Mouse (Mus musculus): Measurements from ENCODE around the gene Hist1h2bf. TPM values are rescaled to one million over a fixed set of nuclear protein-coding genes. Genes with fewer than 3 reads are reported as not detected.

The Hist1h2bf gene
- polyA plus RNA-seq, 1 experiment from 2014 or later, result 2.0 TPM

- no peaks in the 10 kb centered on the region for H3K27me3 ChIP-seq (replicated peaks)
- peak overlapping the region; percentile 67 for H3K4me2 ChIP-seq
- peak overlapping the region; percentile 97 for H3K27ac ChIP-seq (ENCODE audit: poor library complexity, severe bottlenecking)
- under 1% methylated on average over 20 of the region's 20 CpGs for WGBS
- ATAC-seq (ENCODE audit: insufficient number of reproducible peaks, low FRiP score), result no peak
- H3K9me3 ChIP-seq (replicated peaks), result no peaks in the 10 kb centered on the region
- H3K36me3 ChIP-seq, result no peaks in the 10 kb centered on the region
- peak overlapping the region; percentile 85 for H3K9ac ChIP-seq
- peaks cover 27% of the 10 kb centered on the region for H3K4me1 ChIP-seq (replicated peaks)
- H3K4me3 ChIP-seq, result peak overlapping the region; percentile 63
Observed at GRCm38 (mm10) chr13:23530181-23530900, 43.7 kb downstream of the Hist1h2bf start.

- WGBS, result 28% methylated on average over 2 of the region's 2 CpGs
Observed at GRCm38 (mm10) chr13:23529480-23530165, 44.4 kb downstream of the Hist1h2bf start.

GRCm38 (mm10) chr13:23529005-23529404 is 45.0 kb downstream of the Hist1h2bf start:
- no peak for ATAC-seq (ENCODE audit: insufficient number of reproducible peaks, low FRiP score)
- Histone ChIP-seq H3K4me1 (replicated peaks) (peaks cover 25% of the 10 kb centered on the region), H3K36me3 (no peaks in the 10 kb centered on the region), H3K9me3 (replicated peaks) (no peaks in the 10 kb centered on the region), H3K4me3 (no peak overlapping the region), H3K9ac (peak overlapping the region; percentile 7; the same call in 1 of the 2 replicates), H3K27me3 (replicated peaks) (no peaks in the 10 kb centered on the region), H3K4me2 (peak overlapping the region; percentile 38), H3K27ac (ENCODE audit: poor library complexity, severe bottlenecking) (peak overlapping the region; percentile 57)
- 84% methylated on average over 5 of the region's 5 CpGs for WGBS

More at GRCm38 (mm10) chr13:23529480-23530165, 44.4 kb downstream of the Hist1h2bf start:
- Histone ChIP-seq H3K4me3 (peak overlapping the region; percentile 63), H3K27ac (ENCODE audit: poor library complexity, severe bottlenecking) (peak overlapping the region; percentile 97), H3K9ac (peak overlapping the region; percentile 85; the same call in 1 of the 2 replicates), H3K36me3 (no peaks in the 10 kb centered on the region), H3K4me1 (replicated peaks) (peaks cover 28% of the 10 kb centered on the region), H3K9me3 (replicated peaks) (no peaks in the 10 kb centered on the region), H3K27me3 (replicated peaks) (no peaks in the 10 kb centered on the region), H3K4me2 (peak overlapping the region; percentile 67; the same call in 1 of the 2 replicates)
- no peak for ATAC-seq (ENCODE audit: insufficient number of reproducible peaks, low FRiP score)

- peaks cover 15% of the 10 kb centered on the region for H3K4me1 ChIP-seq (replicated peaks)
- WGBS, result under 1% methylated on average over 17 of the region's 17 CpGs
- no peak overlapping the region for H3K27ac ChIP-seq (ENCODE audit: poor library complexity, severe bottlenecking)
- peak overlapping the region; percentile 65 for H3K4me2 ChIP-seq
- 0 out of 2 replicates have a peak, but pooled peaks have one; percentile 49 for ATAC-seq (ENCODE audit: insufficient number of reproducible peaks, low FRiP score)
- H3K27me3 ChIP-seq (replicated peaks), result no peaks in the 10 kb centered on the region
- H3K9me3 ChIP-seq (replicated peaks), result no peaks in the 10 kb centered on the region
- H3K4me3 ChIP-seq, result peak overlapping the region; percentile 51
- no peaks in the 10 kb centered on the region for H3K36me3 ChIP-seq
- H3K9ac ChIP-seq, result peak overlapping the region; percentile 67
Observed at GRCm38 (mm10) chr13:23526312-23526711, 47.7 kb downstream of the Hist1h2bf start.

- Histone ChIP-seq H3K9me3 (replicated peaks) (no peaks in the 10 kb centered on the region), H3K9ac (no peak overlapping the region), H3K27me3 (replicated peaks) (no peaks in the 10 kb centered on the region), H3K4me3 (peak overlapping the region; percentile 51), H3K4me2 (peak overlapping the region; percentile 65), H3K36me3 (no peaks in the 10 kb centered on the region), H3K4me1 (replicated peaks) (peaks cover 15% of the 10 kb centered on the region), H3K27ac (ENCODE audit: poor library complexity, severe bottlenecking) (no peak overlapping the region)
- ATAC-seq (ENCODE audit: insufficient number of reproducible peaks, low FRiP score), result no peak
- 1% methylated on average over 10 of the region's 10 CpGs for WGBS
Observed at GRCm38 (mm10) chr13:23525901-23526300, 48.1 kb downstream of the Hist1h2bf start.

- Histone ChIP-seq H3K4me3 (no peak overlapping the region), H3K27ac (ENCODE audit: poor library complexity, severe bottlenecking) (no peak overlapping the region), H3K9me3 (replicated peaks) (no peaks in the 10 kb centered on the region), H3K4me2 (no peak overlapping the region), H3K36me3 (no peaks in the 10 kb centered on the region), H3K27me3 (replicated peaks) (no peaks in the 10 kb centered on the region), H3K4me1 (replicated peaks) (peaks cover 18% of the 10 kb centered on the region), H3K9ac (no peak overlapping the region)
- 9% methylated on average over 5 of the region's 5 CpGs for WGBS
- no peak for ATAC-seq (ENCODE audit: insufficient number of reproducible peaks, low FRiP score)
Observed at GRCm38 (mm10) chr13:23524654-23525053, 49.3 kb downstream of the Hist1h2bf start.

GRCm38 (mm10) chr13:23523976-23524375 is 50.0 kb downstream of the Hist1h2bf start:
- Histone ChIP-seq H3K27me3 (replicated peaks) (no peaks in the 10 kb centered on the region), H3K9ac (no peak overlapping the region), H3K4me2 (no peak overlapping the region), H3K9me3 (replicated peaks) (no peaks in the 10 kb centered on the region), H3K36me3 (no peaks in the 10 kb centered on the region), H3K4me1 (replicated peaks) (peaks cover 16% of the 10 kb centered on the region), H3K4me3 (no peak overlapping the region), H3K27ac (ENCODE audit: poor library complexity, severe bottlenecking) (no peak overlapping the region)
- WGBS, result 47% methylated on average over 5 of the region's 5 CpGs
- no peak for ATAC-seq (ENCODE audit: insufficient number of reproducible peaks, low FRiP score)

Small RNA genes lying within 50 kb of the gene (microRNA-seq; reads per million reads assigned to microRNA genes)
- not detected for gene Gm44297
- not detected for gene Gm44359
- gene Gm44394, result not detected

Other genes with a start within 250 kb of the Hist1h2bf start
- 43.0 and 46.7 TPM in 2 replicates for gene Zfp322a, start 205.0 kb downstream of the Hist1h2bf start, polyA plus RNA-seq (2016; fragmentation: Nextera tagmentation; extraction: Ambion mirVana)
- gene Abt1, start 150.3 kb downstream of the Hist1h2bf start, polyA plus RNA-seq (2016; fragmentation: Nextera tagmentation; extraction: Ambion mirVana), result 8.1 and 8.9 TPM in 2 replicates
- gene Btn1a1, start 108.3 kb downstream of the Hist1h2bf start, polyA plus RNA-seq (2016; fragmentation: Nextera tagmentation; extraction: Ambion mirVana), result 2.6 and 2.9 TPM in 2 replicates
- 0.45 and 0.58 TPM in 2 replicates for gene Btn2a2, start 85.3 kb downstream of the Hist1h2bf start, polyA plus RNA-seq (2016; fragmentation: Nextera tagmentation; extraction: Ambion mirVana)
- gene Hist1h4h, start 43.1 kb downstream of the Hist1h2bf start, polyA plus RNA-seq (2016; fragmentation: Nextera tagmentation; extraction: Ambion mirVana), result 4.4 and 5.2 TPM in 2 replicates
- gene Hist1h2af, start 40.3 kb downstream of the Hist1h2bf start, polyA plus RNA-seq (2016; fragmentation: Nextera tagmentation; extraction: Ambion mirVana), result 2.7 and 7.0 TPM in 2 replicates
- 3.9 and 4.0 TPM in 2 replicates for gene Hist1h3g, start 38.8 kb downstream of the Hist1h2bf start, polyA plus RNA-seq (2016; fragmentation: Nextera tagmentation; extraction: Ambion mirVana)
- 0.26 and 0.28 TPM in 2 replicates for gene Hist1h2bh, start 30.8 kb downstream of the Hist1h2bf start, polyA plus RNA-seq (2016; fragmentation: Nextera tagmentation; extraction: Ambion mirVana)
- gene Hist1h3f, start 30.1 kb downstream of the Hist1h2bf start, polyA plus RNA-seq (2016; fragmentation: Nextera tagmentation; extraction: Ambion mirVana), result 0.32 and 0.36 TPM in 2 replicates
- 0.95 TPM in 1 of 2 replicates, not detected in the other for gene Hist1h4f, start 22.5 kb downstream of the Hist1h2bf start, polyA plus RNA-seq (2016; fragmentation: Nextera tagmentation; extraction: Ambion mirVana)
- 0.21 and 0.26 TPM in 2 replicates for gene Hist1h1d, start 20.9 kb downstream of the Hist1h2bf start, polyA plus RNA-seq (2016; fragmentation: Nextera tagmentation; extraction: Ambion mirVana)
- 1.7 and 2.1 TPM in 2 replicates for gene Hist1h3e, start 11.8 kb downstream of the Hist1h2bf start, polyA plus RNA-seq (2016; fragmentation: Nextera tagmentation; extraction: Ambion mirVana)
- 40.3 and 45.8 TPM in 2 replicates for gene Hist1h2ae, start 3.0 kb downstream of the Hist1h2bf start, polyA plus RNA-seq (2016; fragmentation: Nextera tagmentation; extraction: Ambion mirVana)
- 4.5 and 4.8 TPM in 2 replicates for gene Hist1h2bg, start 2.8 kb downstream of the Hist1h2bf start, polyA plus RNA-seq (2016; fragmentation: Nextera tagmentation; extraction: Ambion mirVana)
- 1.1 and 2.3 TPM in 2 replicates for gene Hist1h2ad, start 185 bp upstream of the Hist1h2bf start, polyA plus RNA-seq (2016; fragmentation: Nextera tagmentation; extraction: Ambion mirVana)
- 1.4 and 1.6 TPM in 2 replicates for gene Hist1h3d, start 1.6 kb upstream of the Hist1h2bf start, polyA plus RNA-seq (2016; fragmentation: Nextera tagmentation; extraction: Ambion mirVana)
- gene Hist1h4d, start 7.4 kb upstream of the Hist1h2bf start, polyA plus RNA-seq (2016; fragmentation: Nextera tagmentation; extraction: Ambion mirVana), result 43.5 and 46.9 TPM in 2 replicates
- 1.2 and 2.0 TPM in 2 replicates for gene Hist1h2be, start 46.9 kb upstream of the Hist1h2bf start, polyA plus RNA-seq (2016; fragmentation: Nextera tagmentation; extraction: Ambion mirVana)
- gene Hist1h1e, start 48.4 kb upstream of the Hist1h2bf start, polyA plus RNA-seq (2016; fragmentation: Nextera tagmentation; extraction: Ambion mirVana), result 10.6 and 11.6 TPM in 2 replicates
- gene Hist1h2ac, start 109.8 kb upstream of the Hist1h2bf start, polyA plus RNA-seq (2016; fragmentation: Nextera tagmentation; extraction: Ambion mirVana), result 0.70 and 0.78 TPM in 2 replicates
- gene Hist1h2bc, start 110.0 kb upstream of the Hist1h2bf start, polyA plus RNA-seq (2016; fragmentation: Nextera tagmentation; extraction: Ambion mirVana), result 43.6 and 49.5 TPM in 2 replicates
- gene Hist1h1t, start 121.6 kb upstream of the Hist1h2bf start, polyA plus RNA-seq (2016; fragmentation: Nextera tagmentation; extraction: Ambion mirVana), result not detected in 2 replicates
- 2.7 and 3.5 TPM in 2 replicates for gene Hist1h4c, start 124.3 kb upstream of the Hist1h2bf start, polyA plus RNA-seq (2016; fragmentation: Nextera tagmentation; extraction: Ambion mirVana)
- gene Hfe, start 136.7 kb upstream of the Hist1h2bf start, polyA plus RNA-seq (2016; fragmentation: Nextera tagmentation; extraction: Ambion mirVana), result 10.5 and 13.2 TPM in 2 replicates
- 36.5 and 41.9 TPM in 2 replicates for gene Hist1h1c, start 164.6 kb upstream of the Hist1h2bf start, polyA plus RNA-seq (2016; fragmentation: Nextera tagmentation; extraction: Ambion mirVana)
- gene Hist1h3c, start 171.4 kb upstream of the Hist1h2bf start, polyA plus RNA-seq (2016; fragmentation: Nextera tagmentation; extraction: Ambion mirVana), result 3.0 and 5.1 TPM in 2 replicates
- gene Hist1h2bb, start 172.5 kb upstream of the Hist1h2bf start, polyA plus RNA-seq (2016; fragmentation: Nextera tagmentation; extraction: Ambion mirVana), result 0.88 and 1.4 TPM in 2 replicates
- 16.7 and 20.9 TPM in 2 replicates for gene Hist1h2ab, start 176.9 kb upstream of the Hist1h2bf start, polyA plus RNA-seq (2016; fragmentation: Nextera tagmentation; extraction: Ambion mirVana)
- gene Hist1h3b, start 178.1 kb upstream of the Hist1h2bf start, polyA plus RNA-seq (2016; fragmentation: Nextera tagmentation; extraction: Ambion mirVana), result 3.4 and 3.5 TPM in 2 replicates
- gene Hist1h4b, start 182.8 kb upstream of the Hist1h2bf start, polyA plus RNA-seq (2016; fragmentation: Nextera tagmentation; extraction: Ambion mirVana), result 2.1 and 2.3 TPM in 2 replicates
- not detected in 2 replicates for gene Hist1h4a, start 187.0 kb upstream of the Hist1h2bf start, polyA plus RNA-seq (2016; fragmentation: Nextera tagmentation; extraction: Ambion mirVana)
- gene Hist1h3a, start 188.2 kb upstream of the Hist1h2bf start, polyA plus RNA-seq (2016; fragmentation: Nextera tagmentation; extraction: Ambion mirVana), result 1.7 and 3.5 TPM in 2 replicates
- 0.54 and 1.4 TPM in 2 replicates for gene Hist1h1a, start 189.5 kb upstream of the Hist1h2bf start, polyA plus RNA-seq (2016; fragmentation: Nextera tagmentation; extraction: Ambion mirVana)
- 0.13 TPM in 1 of 2 replicates, not detected in the other for gene Trim38, start 195.7 kb upstream of the Hist1h2bf start, polyA plus RNA-seq (2016; fragmentation: Nextera tagmentation; extraction: Ambion mirVana)
- gene Slc17a2, start 232.8 kb upstream of the Hist1h2bf start, polyA plus RNA-seq (2016; fragmentation: Nextera tagmentation; extraction: Ambion mirVana), result not detected in 2 replicates

Data from heart, embryonic 12.5 days (tissue).